Mouse (Mus musculus) hindbrain, embryonic 11.5 days (tissue): ENCODE data around the gene Thbs4. TPM values are rescaled to one million over a fixed set of nuclear protein-coding genes. Genes with fewer than 3 reads are reported as not detected.
A peak's percentile ranks its signal among the peaks of the same experiment; 100 is the strongest.

Source experiments
- ATAC-seq: fragments of 200-750 bp; cut with Nextera tagmentation; 2 replicates; pipeline ENCODE4 v1.8.0; 2017; ENCODE audit warnings: mild to moderate bottlenecking, moderate TSS enrichment, moderate library complexity; ENCODE audit not compliant: low FRiP score
- DNase-seq: peaks from one replicate; pipeline ENCODE4 v3.0.0-alpha.2; 2015; ENCODE audit warnings: low spot score
- H3K27ac ChIP-seq: fragments of 300-500 bp; sonication (generic); 2 replicates; pipeline ENCODE4 v1.5.1; 2014; ENCODE audit warnings: mild to moderate bottlenecking, low read depth, low read length
- H3K27me3 ChIP-seq: fragments of 300-500 bp; sonication (generic); 2 replicates; pipeline ENCODE4 v1.6.1; 2014; ENCODE audit warnings: mild to moderate bottlenecking, low read length, moderate library complexity, mixed read lengths; ENCODE audit not compliant: control insufficient read depth, insufficient read depth
- H3K36me3 ChIP-seq: fragments of 300-500 bp; sonication (generic); 2 replicates; pipeline ENCODE4 v1.6.1; 2014; ENCODE audit warnings: mild to moderate bottlenecking, low read length, moderate library complexity, mixed read lengths; ENCODE audit not compliant: control insufficient read depth, insufficient read depth
- H3K4me1 ChIP-seq: fragments of 300-500 bp; sonication (generic); replicated peaks from 2 replicates; pipeline ENCODE4 v1.6.1; 2014; ENCODE audit warnings: low read length, mixed read lengths; ENCODE audit not compliant: control insufficient read depth, insufficient read depth
- H3K4me2 ChIP-seq: fragments of 300-500 bp; sonication (generic); replicated peaks from 2 replicates; pipeline ENCODE4 v1.6.1; 2014; ENCODE audit warnings: mild to moderate bottlenecking, low read depth, low read length
- H3K4me3 ChIP-seq: fragments of 300-500 bp; sonication (generic); 2 replicates; pipeline ENCODE4 v1.5.1; 2014; ENCODE audit warnings: low read depth, low read length
- H3K9ac ChIP-seq: fragments of 300-500 bp; sonication (generic); 2 replicates; pipeline ENCODE4 v1.6.1; 2014; ENCODE audit warnings: low read depth, low read length
- H3K9me3 ChIP-seq: fragments of 300-500 bp; sonication (generic); 2 replicates; pipeline ENCODE4 v1.6.1; 2016; ENCODE audit warnings: low read length; ENCODE audit not compliant: control insufficient read depth
- WGBS: fragments of 180-500 bp; shearing (Covaris S2); extraction: QIAGEN DNeasy Blood & Tissue Kit; methylation state at CpG from one replicate; pipeline ENCODE4 v1.1.7; 2014; 5-methylcytosine and 5-hydroxymethylcytosine counted together
- polyA plus RNA-seq: library from polyadenylated mRNA; unstranded; fragments of >200 nt; fragmentation: Nextera tagmentation; extraction: Ambion mirVana; gene quantifications from 2 replicates; pipeline ENCODE4 v1.2.1, GENCODE M21; 2014

The Thbs4 gene
- polyA plus RNA-seq, 1 experiment from 2014 or later, result 2.1 TPM

- H3K9me3 ChIP-seq, result no peaks in the 10 kb centered on the region
- no peak for DNase-seq
- H3K27ac ChIP-seq, result no peak overlapping the region
- 87% methylated on average over 8 of the region's 8 CpGs for WGBS
- no peak overlapping the region for H3K4me2 ChIP-seq
- no peaks in the 10 kb centered on the region for H3K36me3 ChIP-seq
- H3K4me3 ChIP-seq, result no peak overlapping the region
- ATAC-seq, result no peak
- H3K27me3 ChIP-seq, result no peaks in the 10 kb centered on the region
- H3K9ac ChIP-seq, result no peak overlapping the region
- no peaks in the 10 kb centered on the region for H3K4me1 ChIP-seq
These were observed 40.9 kb downstream of the Thbs4 start for GRCm38 (mm10) chr13:92753676-92754075.

- no peak overlapping the region for H3K27ac ChIP-seq
- no peaks in the 10 kb centered on the region for H3K9me3 ChIP-seq
- peak; percentile 85 for DNase-seq
- no peaks in the 10 kb centered on the region for H3K4me1 ChIP-seq
- H3K4me3 ChIP-seq, result no peak overlapping the region
- H3K9ac ChIP-seq, result no peak overlapping the region
- H3K27me3 ChIP-seq, result no peaks in the 10 kb centered on the region
- no peak overlapping the region for H3K4me2 ChIP-seq
- peak; percentile 66 for ATAC-seq
- no peaks in the 10 kb centered on the region for H3K36me3 ChIP-seq
- 74% methylated on average over 21 of the region's 21 CpGs for WGBS
These were observed 42.7 kb downstream of the Thbs4 start for GRCm38 (mm10) chr13:92751726-92752565.

GRCm38 (mm10) chr13:92750976-92751518 lies 43.6 kb downstream of the Thbs4 start:
- 27% methylated on average over 7 of the region's 7 CpGs for WGBS
- Histone ChIP-seq H3K9me3 (no peaks in the 10 kb centered on the region), H3K4me2 (no peak overlapping the region), H3K36me3 (no peaks in the 10 kb centered on the region), H3K27ac (no peak overlapping the region), H3K4me3 (no peak overlapping the region), H3K27me3 (no peaks in the 10 kb centered on the region), H3K4me1 (no peaks in the 10 kb centered on the region), H3K9ac (no peak overlapping the region)
- peak; percentile 68 for ATAC-seq
- DNase-seq, result peak; percentile 86

- H3K4me1 ChIP-seq, result no peaks in the 10 kb centered on the region
- 74% methylated on average over 5 of the region's 5 CpGs for WGBS
- no peaks in the 10 kb centered on the region for H3K27me3 ChIP-seq
- no peaks in the 10 kb centered on the region for H3K9me3 ChIP-seq
- H3K36me3 ChIP-seq, result no peaks in the 10 kb centered on the region
- no peak overlapping the region for H3K4me2 ChIP-seq
- no peak overlapping the region for H3K9ac ChIP-seq
- no peak overlapping the region for H3K4me3 ChIP-seq
- H3K27ac ChIP-seq, result no peak overlapping the region
- no peak for ATAC-seq
- no peak for DNase-seq
These were observed 51.3 kb downstream of the Thbs4 start for GRCm38 (mm10) chr13:92743337-92743736.

GRCm38 (mm10) chr13:92742886-92743285 lies 51.7 kb downstream of the Thbs4 start:
- Histone ChIP-seq H3K27ac (no peak overlapping the region), H3K4me2 (no peak overlapping the region), H3K4me3 (no peak overlapping the region), H3K27me3 (no peaks in the 10 kb centered on the region), H3K9me3 (no peaks in the 10 kb centered on the region), H3K4me1 (no peaks in the 10 kb centered on the region), H3K36me3 (no peaks in the 10 kb centered on the region), H3K9ac (no peak overlapping the region)
- ATAC-seq, result no peak
- no peak for DNase-seq
- WGBS, result 93% methylated on average over 4 of the region's 4 CpGs

GRCm38 (mm10) chr13:92740671-92741270 lies 53.8 kb downstream of the Thbs4 start:
- peak; percentile 53 for ATAC-seq
- Histone ChIP-seq H3K4me3 (no peak overlapping the region), H3K4me2 (no peak overlapping the region), H3K9ac (no peak overlapping the region), H3K4me1 (no peaks in the 10 kb centered on the region), H3K27ac (no peak overlapping the region), H3K27me3 (no peaks in the 10 kb centered on the region), H3K9me3 (no peaks in the 10 kb centered on the region), H3K36me3 (no peaks in the 10 kb centered on the region)
- 14% methylated on average over 2 of the region's 2 CpGs for WGBS
- peak; percentile 67 for DNase-seq

GRCm38 (mm10) chr13:92739858-92740257 lies 54.8 kb downstream of the Thbs4 start:
- no peak overlapping the region for H3K4me3 ChIP-seq
- no peak overlapping the region for H3K9ac ChIP-seq
- H3K36me3 ChIP-seq, result no peaks in the 10 kb centered on the region
- H3K27me3 ChIP-seq, result no peaks in the 10 kb centered on the region
- H3K4me2 ChIP-seq, result no peak overlapping the region
- no peaks in the 10 kb centered on the region for H3K9me3 ChIP-seq
- DNase-seq (no peak), ATAC-seq (no peak)
- WGBS, result 86% methylated on average over 3 of the region's 3 CpGs
- H3K4me1 ChIP-seq, result no peaks in the 10 kb centered on the region
- no peak overlapping the region for H3K27ac ChIP-seq

- Histone ChIP-seq H3K36me3 (no peaks in the 10 kb centered on the region), H3K9ac (no peak overlapping the region)
- no peak for DNase-seq
These were observed 55.8 kb downstream of the Thbs4 start for GRCm38 (mm10) chr13:92738821-92739220.

More at GRCm38 (mm10) chr13:92738821-92739220, 55.8 kb downstream of the Thbs4 start:
- no peak overlapping the region for H3K4me2 ChIP-seq
- WGBS, result 70% methylated on average over 3 of the region's 3 CpGs
- no peak for ATAC-seq
- H3K27me3 ChIP-seq, result no peaks in the 10 kb centered on the region
- H3K9me3 ChIP-seq, result no peaks in the 10 kb centered on the region
- H3K4me1 ChIP-seq, result no peaks in the 10 kb centered on the region
- H3K4me3 ChIP-seq, result no peak overlapping the region
- no peak overlapping the region for H3K27ac ChIP-seq
